ENCODE assay signal across 26 mouse cellular contexts in the genomic region with DNA sequence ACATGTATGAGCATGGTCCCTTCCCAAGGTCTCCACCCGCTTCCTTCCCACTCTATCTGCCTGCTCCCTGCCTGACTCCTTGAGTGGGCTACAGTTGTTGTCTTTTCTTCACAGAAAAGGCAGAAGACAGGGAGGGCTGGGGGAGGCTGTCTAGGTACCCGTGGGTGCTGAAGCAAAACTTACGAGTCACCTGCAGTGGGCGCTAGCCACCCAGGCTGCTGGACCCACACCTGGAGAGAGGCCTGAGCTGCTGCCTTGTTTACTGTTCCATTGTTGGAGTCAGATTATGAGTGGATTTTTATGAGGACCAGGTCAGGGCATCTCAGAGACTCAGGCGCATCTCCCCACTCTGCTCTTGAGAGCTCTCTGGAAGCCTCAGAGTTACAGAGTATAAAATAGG. TPM values are rescaled to one million over a fixed set of nuclear protein-coding genes. Genes with fewer than 3 reads are reported as not detected.
A peak's percentile ranks its signal among the peaks of the same experiment; 100 is the strongest.
DNase-seq lines count a peak whose midpoint lies in the region; ATAC-seq and TF ChIP-seq lines count a peak whose summit lies in the region.
"Had no signal": no experiment of that assay in that cellular context is flagged by ENCODE, and none has a peak within 500 bp of the region (broad histone marks: within the 10 kb centered on the region; RNA-seq: fewer than 3 reads in every experiment).

No protein-coding gene starts in this region.

- H3K79me2 ChIP-seq in heart, adult 2 months (replicated peaks; ENCODE audit: control insufficient read depth, insufficient read depth, low read length), result no peaks in the 10 kb centered on the region

- H3K4me3 ChIP-seq in heart, adult 2 months, result no peak overlapping the region
- no peak overlapping the region for H3K4me3 ChIP-seq in kidney, postnatal 0 days (replicated peaks; ENCODE audit: low read depth, low read length)
- H3K4me3 ChIP-seq in ES-Bruce4 (ENCODE audit: low read depth, low read length), result no peak overlapping the region
- no peak overlapping the region for H3K4me3 ChIP-seq in limb, embryonic 10.5 days
- H3K4me3 ChIP-seq: heart, embryonic 15.5 days; hindbrain, embryonic 12.5 days; layer of hippocampus, adult 2 months; liver, embryonic 15.5 days; neural tube, embryonic 15.5 days; stomach, embryonic 15.5 days had no signal

- intact Hi-C loops in heart, adult 2 months (cut with DNase I), result no loop called here
- intact Hi-C loops in heart, postnatal 10 days (cut with DNase I), result no loop called here

- peak; percentile 38 for TF ChIP-seq CTCF in heart, adult 2 months (IDR thresholded peaks at IDR 0.05)
- peak; percentile 43; the same call in 1 of the 2 replicates for TF ChIP-seq CTCF in kidney, postnatal 0 days (IDR thresholded peaks at IDR 0.05; ENCODE audit: low read depth)
- TF ChIP-seq CTCF in ES-Bruce4 (IDR thresholded peaks at IDR 0.05; ENCODE audit: low read depth, low read length), result peak; percentile 44

- no peak for ATAC-seq in kidney, postnatal 0 days (replicated peaks; ENCODE audit: low FRiP score, low read depth)
- ATAC-seq: forebrain, embryonic 16.5 days; intestine, embryonic 16.5 days; midbrain, embryonic 16.5 days had no signal

- no peak overlapping the region for H3K4me2 ChIP-seq in kidney, postnatal 0 days (ENCODE audit: low read length)
- H3K4me2 ChIP-seq: heart, embryonic 15.5 days; hindbrain, embryonic 12.5 days; liver, embryonic 15.5 days; neural tube, embryonic 15.5 days; stomach, embryonic 15.5 days had no signal

- H3K9me3 ChIP-seq in kidney, postnatal 0 days (replicated peaks; ENCODE audit: low read length), result no peaks in the 10 kb centered on the region
- H3K9me3 ChIP-seq in ES-Bruce4 (replicated peaks; ENCODE audit: control insufficient read depth, insufficient read depth, low read length, poor library complexity, severe bottlenecking), result no peaks in the 10 kb centered on the region
- no peaks in the 10 kb centered on the region for H3K9me3 ChIP-seq in limb, embryonic 10.5 days (replicated peaks)
- H3K9me3 ChIP-seq: heart, embryonic 15.5 days; hindbrain, embryonic 12.5 days; liver, embryonic 15.5 days; neural tube, embryonic 15.5 days; stomach, embryonic 15.5 days had no signal

- no peaks in the 10 kb centered on the region for H3K27me3 ChIP-seq in heart, adult 2 months (ENCODE audit: control insufficient read depth, insufficient read depth, low read length)
- no peaks in the 10 kb centered on the region for H3K27me3 ChIP-seq in kidney, postnatal 0 days (ENCODE audit: insufficient read depth, low read length)
- no peaks in the 10 kb centered on the region for H3K27me3 ChIP-seq in ES-Bruce4 (ENCODE audit: control insufficient read depth, insufficient read depth, low read length, poor library complexity, severe bottlenecking)
- no peaks in the 10 kb centered on the region for H3K27me3 ChIP-seq in limb, embryonic 10.5 days (ENCODE audit: low read depth, poor library complexity, severe bottlenecking)
- H3K27me3 ChIP-seq: hindbrain, embryonic 12.5 days; liver, embryonic 15.5 days; stomach, embryonic 15.5 days had no signal

- 70% methylated on average over 5 of the region's 5 CpGs for WGBS in heart, adult 2 months
- WGBS in kidney, postnatal 0 days, result 64% methylated on average over 5 of the region's 5 CpGs
- WGBS in limb, embryonic 10.5 days, result 70% methylated on average over 5 of the region's 5 CpGs

- no peaks in the 10 kb centered on the region for H3K36me3 ChIP-seq in heart, adult 2 months (ENCODE audit: control insufficient read depth, insufficient read depth, low read length)
- no peaks in the 10 kb centered on the region for H3K36me3 ChIP-seq in kidney, postnatal 0 days (ENCODE audit: insufficient read depth, low read length)
- H3K36me3 ChIP-seq in ES-Bruce4 (ENCODE audit: control insufficient read depth, insufficient read depth, low read length, poor library complexity, severe bottlenecking), result no peaks in the 10 kb centered on the region
- no peaks in the 10 kb centered on the region for H3K36me3 ChIP-seq in limb, embryonic 10.5 days
- H3K36me3 ChIP-seq: heart, embryonic 15.5 days; hindbrain, embryonic 12.5 days; liver, embryonic 15.5 days; neural tube, embryonic 15.5 days; stomach, embryonic 15.5 days had no signal

- DNase-seq in heart, adult 2 months, result peak in 1 of 2 experiments; percentile 17
- DNase-seq in heart, postnatal 10 days, result no peak
- no peak for DNase-seq in kidney, postnatal 0 days (ENCODE audit: low spot score)
- no peak for DNase-seq in kidney, postnatal 10 days
- no peak for DNase-seq in limb, embryonic 10.5 days (ENCODE audit: low spot score)
- no peak for DNase-seq in layer of hippocampus, adult 8-10 months (ENCODE audit: low spot score in 2 of 2)
- DNase-seq: B cell, adult 2 months; cerebellum, adult 18-20 months; cerebellum, postnatal 25 days; kidney, postnatal 14 days; lung, postnatal 36 days; spleen, adult 18-20 months had no signal

- no peak overlapping the region for H3K9ac ChIP-seq in heart, adult 2 months (ENCODE audit: low read depth, low read length)
- no peak overlapping the region for H3K9ac ChIP-seq in kidney, postnatal 0 days (ENCODE audit: low read depth, low read length)
- no peak overlapping the region for H3K9ac ChIP-seq in ES-Bruce4 (ENCODE audit: low read depth, poor library complexity, severe bottlenecking)
- H3K9ac ChIP-seq: heart, embryonic 15.5 days; hindbrain, embryonic 12.5 days; liver, embryonic 15.5 days; neural tube, embryonic 15.5 days; stomach, embryonic 15.5 days had no signal

- no peak overlapping the region for H3K27ac ChIP-seq in heart, adult 2 months
- H3K27ac ChIP-seq in kidney, postnatal 0 days, result no peak overlapping the region
- no peak overlapping the region for H3K27ac ChIP-seq in ES-Bruce4 (ENCODE audit: insufficient read depth, low read length)
- peak overlapping the region; percentile 77 for H3K27ac ChIP-seq in limb, embryonic 10.5 days
- H3K27ac ChIP-seq: heart, embryonic 15.5 days; hindbrain, embryonic 12.5 days; layer of hippocampus, adult 2 months; liver, embryonic 15.5 days; neural tube, embryonic 15.5 days; stomach, embryonic 15.5 days had no signal

- TF ChIP-seq EP300 in heart, adult 2 months (IDR thresholded peaks at IDR 0.05; ENCODE audit: insufficient read depth, low read depth, low read length), result no peak
- TF ChIP-seq EP300 in ES-Bruce4 (IDR thresholded peaks at IDR 0.05; ENCODE audit: insufficient read depth, low read depth, low read length), result no peak

- H3K4me1 ChIP-seq in heart, adult 2 months (ENCODE audit: control insufficient read depth, insufficient read depth, low read length), result peaks cover 2% of the 10 kb centered on the region; the same call in 1 of the 2 replicates
- H3K4me1 ChIP-seq in kidney, postnatal 0 days (replicated peaks; ENCODE audit: insufficient read depth, low read length), result no peaks in the 10 kb centered on the region
- no peaks in the 10 kb centered on the region for H3K4me1 ChIP-seq in ES-Bruce4 (ENCODE audit: control insufficient read depth, insufficient read depth, low read length)
- peaks cover 68% of the 10 kb centered on the region for H3K4me1 ChIP-seq in limb, embryonic 10.5 days
- H3K4me1 ChIP-seq: liver, embryonic 15.5 days; stomach, embryonic 15.5 days had no signal

- no peak for TF ChIP-seq POLR2A in heart, adult 2 months (IDR thresholded peaks at IDR 0.05; ENCODE audit: insufficient read depth, low read depth, low read length)
- TF ChIP-seq POLR2A in ES-Bruce4 (IDR thresholded peaks at IDR 0.05; ENCODE audit: insufficient read depth, low read length), result no peak

RNA-seq across cellular contexts. Expression of a gene that starts 28.9 kb away (rescaled TPM):
- total RNA-seq in heart, adult 2 months (2021), result not detected
- polyA plus RNA-seq in heart, adult 2 months (2012; rRNA removed), result 0.18 and 0.47 TPM in 2 replicates
- not detected for total RNA-seq in heart, postnatal 10 days (2021)
- polyA plus RNA-seq in kidney, postnatal 0 days (2015; fragmentation: Nextera tagmentation; extraction: Ambion mirVana), result not detected in 2 replicates
- not detected in 2 replicates for polyA plus RNA-seq in ES-Bruce4 (2011; ENCODE audit: insufficient read depth, insufficient read length, low read depth, missing spikeins)
- polyA plus RNA-seq in limb, embryonic 10.5 days (2016; fragmentation: Nextera tagmentation; extraction: Ambion mirVana), result not detected in 2 replicates
- total RNA-seq in layer of hippocampus, adult 8-10 months (2022), result not detected
- total RNA-seq: adrenal gland, adult 18-20 months; adrenal gland, postnatal 4 days; layer of hippocampus, adult 2 months; left cerebral cortex, postnatal 25 days had no signal
- polyA plus RNA-seq: forebrain, embryonic 16.5 days; heart, embryonic 15.5 days; hindbrain, embryonic 12.5 days; intestine, embryonic 16.5 days; liver, embryonic 15.5 days; midbrain, embryonic 16.5 days; neural tube, embryonic 15.5 days; stomach, embryonic 15.5 days; thymus, postnatal 0 days had no signal

RNA-seq across cellular contexts. Expression of a gene that starts 59.9 kb away (rescaled TPM):
- total RNA-seq in heart, adult 2 months (2021), result 10 to 100 TPM; 16.8 to 18.1 TPM
- 7.6 and 10.8 TPM in 2 replicates for polyA plus RNA-seq in heart, adult 2 months (2012; rRNA removed)
- total RNA-seq in heart, postnatal 10 days (2021), result 10 to 100 TPM; 20.7 to 22.2 TPM
- polyA plus RNA-seq in kidney, postnatal 0 days (2015; fragmentation: Nextera tagmentation; extraction: Ambion mirVana), result 19.0 and 22.5 TPM in 2 replicates
- polyA plus RNA-seq in ES-Bruce4 (2011; ENCODE audit: insufficient read depth, insufficient read length, low read depth, missing spikeins), result 3.1 and 5.4 TPM in 2 replicates
- 67.4 and 93.9 TPM in 2 replicates for polyA plus RNA-seq in limb, embryonic 10.5 days (2016; fragmentation: Nextera tagmentation; extraction: Ambion mirVana)
- total RNA-seq in layer of hippocampus, adult 8-10 months (2022), result 10 to 100 TPM in 3 of 4 experiments, 1 to 10 TPM in 1; 9.3 to 15.5 (median 13.9) TPM
